Mouse (Mus musculus): ENCODE data around the gene Rab5b. TPM values are rescaled to one million over a fixed set of nuclear protein-coding genes. Genes with fewer than 3 reads are reported as not detected.
"Not testable (repeated sequence)": the region's sequence is repeated elsewhere in the genome, so short reads cannot be mapped to it uniquely, and the experiment has no call there.

The Rab5b gene
- total and polyA plus RNA-seq, 3 experiments: 69.5 to 127 (median 112) TPM

GRCm38 (mm10) chr10:128645111-128646011 is 50.7 kb downstream of the Rab5b start, which contains the start of gene Ikzf4:
Gene Ikzf4 (minus strand): TSS chr10:128645991.
- DNase-seq: peak; percentile 63

- no peak for DNase-seq
These were observed 53.3 kb downstream of the Rab5b start for GRCm38 (mm10) chr10:128642749-128643148.

- no peak for DNase-seq
These were observed 54.2 kb downstream of the Rab5b start for GRCm38 (mm10) chr10:128641871-128642270.

- DNase-seq: no peak
These were observed 55.2 kb downstream of the Rab5b start for GRCm38 (mm10) chr10:128640891-128641290.

- no peak for DNase-seq
These were observed 56.1 kb downstream of the Rab5b start for GRCm38 (mm10) chr10:128639999-128640398.

- DNase-seq: no peak
These were observed 59.1 kb downstream of the Rab5b start for GRCm38 (mm10) chr10:128637011-128637410.

GRCm38 (mm10) chr10:128636561-128636960 is 59.5 kb downstream of the Rab5b start:
- no peak for DNase-seq

- peak; percentile 12 for DNase-seq
These were observed 60.4 kb downstream of the Rab5b start for GRCm38 (mm10) chr10:128635697-128636096.

GRCm38 (mm10) chr10:128631571-128631970 is 64.5 kb downstream of the Rab5b start:
- DNase-seq: no peak

GRCm38 (mm10) chr10:128630306-128630705 is 65.8 kb downstream of the Rab5b start:
- DNase-seq: not testable (repeated sequence)

GRCm38 (mm10) chr10:128629746-128630145 is 66.3 kb downstream of the Rab5b start:
- DNase-seq: no peak

- no peak for DNase-seq
These were observed 68.4 kb downstream of the Rab5b start for GRCm38 (mm10) chr10:128627398-128628317.

Other genes starting within 250 kb of the Rab5b start
- 100 to 1,000 TPM; 120 to 128 TPM for gene Smarcc2, start 237.0 kb downstream of the Rab5b start, total RNA-seq (2021)
- gene Smarcc2, start 237.0 kb downstream of the Rab5b start, polyA plus RNA-seq (2012; rRNA removed): 129 and 130 TPM in 2 replicates
- 100 to 1,000 TPM; 786 to 985 TPM for gene Myl6, start 202.1 kb downstream of the Rab5b start, total RNA-seq (2021)
- 324 and 445 TPM in 2 replicates for gene Myl6, start 202.1 kb downstream of the Rab5b start, polyA plus RNA-seq (2012; rRNA removed)
- gene Myl6b, start 197.6 kb downstream of the Rab5b start, total RNA-seq (2021): 1 to 10 TPM; 6.2 to 8.3 TPM
- gene Myl6b, start 197.6 kb downstream of the Rab5b start, polyA plus RNA-seq (2012; rRNA removed): 5.1 and 5.7 TPM in 2 replicates
- 10 to 100 TPM; 26.1 to 32.6 TPM for gene Esyt1, start 170.4 kb downstream of the Rab5b start, total RNA-seq (2021)
- 52.8 and 59.6 TPM in 2 replicates for gene Esyt1, start 170.4 kb downstream of the Rab5b start, polyA plus RNA-seq (2012; rRNA removed)
- gene Zc3h10, start 148.5 kb downstream of the Rab5b start, total RNA-seq (2021): 10 to 100 TPM; 11.7 to 12.3 TPM
- gene Zc3h10, start 148.5 kb downstream of the Rab5b start, polyA plus RNA-seq (2012; rRNA removed): 16.0 and 16.3 TPM in 2 replicates
- gene Rpl41, start 147.0 kb downstream of the Rab5b start, total RNA-seq (2021): 1,000 to 10,000 TPM; 3,028 to 3,144 TPM
- 1,154 and 1,178 TPM in 2 replicates for gene Rpl41, start 147.0 kb downstream of the Rab5b start, polyA plus RNA-seq (2012; rRNA removed)
- 10 to 100 TPM; 79.7 to 88.2 TPM for gene Pa2g4, start 130.3 kb downstream of the Rab5b start, total RNA-seq (2021)
- 6.4 and 8.6 TPM in 2 replicates for gene Pa2g4, start 130.3 kb downstream of the Rab5b start, polyA plus RNA-seq (2012; rRNA removed)
- gene Erbb3, start 106.6 kb downstream of the Rab5b start, total RNA-seq (2021): 1 to 10 TPM; 2.3 to 3.8 TPM
- gene Erbb3, start 106.6 kb downstream of the Rab5b start, polyA plus RNA-seq (2012; rRNA removed): 1.1 and 1.3 TPM in 2 replicates
- 100 to 1,000 TPM; 715 to 972 TPM for gene Rps26, start 69.5 kb downstream of the Rab5b start, total RNA-seq (2021)
- 581 and 897 TPM in 2 replicates for gene Rps26, start 69.5 kb downstream of the Rab5b start, polyA plus RNA-seq (2012; rRNA removed)
- 1 to 10 TPM; 1.9 to 2.6 TPM for gene Ikzf4, start 50.3 kb downstream of the Rab5b start, total RNA-seq (2021)
- gene Ikzf4, start 50.3 kb downstream of the Rab5b start, polyA plus RNA-seq (2012; rRNA removed): 3.1 and 3.5 TPM in 2 replicates
- gene Suox, start 22.2 kb downstream of the Rab5b start, total RNA-seq (2021): 10 to 100 TPM; 29.2 to 32.7 TPM
- 10.2 and 10.8 TPM in 2 replicates for gene Suox, start 22.2 kb downstream of the Rab5b start, polyA plus RNA-seq (2012; rRNA removed)
- gene Pmel, start 7.9 kb upstream of the Rab5b start, total RNA-seq (2021): 1 to 10 TPM in 1 of 2 experiments, under 1 TPM in 1; 0.86 to 1.0 TPM
- gene Pmel, start 7.9 kb upstream of the Rab5b start, polyA plus RNA-seq (2012; rRNA removed): 0.30 and 0.76 TPM in 2 replicates
- 10 to 100 TPM; 12.6 to 16.2 TPM for gene Cdk2, start 8.8 kb upstream of the Rab5b start, total RNA-seq (2021)
- 10.5 and 10.7 TPM in 2 replicates for gene Cdk2, start 8.8 kb upstream of the Rab5b start, polyA plus RNA-seq (2012; rRNA removed)
- 10 to 100 TPM; 11.4 to 26.1 TPM for gene Dgka, start 48.6 kb upstream of the Rab5b start, total RNA-seq (2021)
- gene Dgka, start 48.6 kb upstream of the Rab5b start, polyA plus RNA-seq (2012; rRNA removed): 10.5 and 11.0 TPM in 2 replicates
- 10 to 100 TPM; 22.9 to 26.5 TPM for gene Pym1, start 51.6 kb upstream of the Rab5b start, total RNA-seq (2021)
- gene Pym1, start 51.6 kb upstream of the Rab5b start, polyA plus RNA-seq (2012; rRNA removed): 11.5 and 15.5 TPM in 2 replicates
- 10 to 100 TPM; 35.8 to 64.4 TPM for gene Mmp19, start 94.6 kb upstream of the Rab5b start, total RNA-seq (2021)
- gene Mmp19, start 94.6 kb upstream of the Rab5b start, polyA plus RNA-seq (2012; rRNA removed): 16.0 and 16.8 TPM in 2 replicates
- gene Dnajc14, start 107.8 kb upstream of the Rab5b start, total RNA-seq (2021): 10 to 100 TPM; 61.8 to 77.2 TPM
- 7.1 and 10.6 TPM in 2 replicates for gene Dnajc14, start 107.8 kb upstream of the Rab5b start, polyA plus RNA-seq (2012; rRNA removed)
- gene Tmem198b, start 108.1 kb upstream of the Rab5b start, total RNA-seq (2021): 1 to 10 TPM; 6.7 to 9.4 TPM
- 15.6 and 18.0 TPM in 2 replicates for gene Tmem198b, start 108.1 kb upstream of the Rab5b start, polyA plus RNA-seq (2012; rRNA removed)
- gene Sarnp, start 121.1 kb upstream of the Rab5b start, total RNA-seq (2021): 10 to 100 TPM; 52.7 to 55.8 TPM
- 1.3 and 1.5 TPM in 2 replicates for gene Sarnp, start 121.1 kb upstream of the Rab5b start, polyA plus RNA-seq (2012; rRNA removed)
- gene Ormdl2, start 125.4 kb upstream of the Rab5b start, total RNA-seq (2021): 10 to 100 TPM; 52.3 to 64.8 TPM
- gene Ormdl2, start 125.4 kb upstream of the Rab5b start, polyA plus RNA-seq (2012; rRNA removed): 29.4 and 36.8 TPM in 2 replicates
- 1 to 10 TPM; 1.8 to 2.3 TPM for gene Gdf11, start 195.5 kb upstream of the Rab5b start, total RNA-seq (2021)
- 0.55 and 0.99 TPM in 2 replicates for gene Gdf11, start 195.5 kb upstream of the Rab5b start, polyA plus RNA-seq (2012; rRNA removed)
- 100 to 1,000 TPM; 279 to 433 TPM for gene Cd63, start 204.7 kb upstream of the Rab5b start, total RNA-seq (2021)
- gene Cd63, start 204.7 kb upstream of the Rab5b start, polyA plus RNA-seq (2012; rRNA removed): 38.2 and 44.2 TPM in 2 replicates
- 10 to 100 TPM; 11.2 to 15.9 TPM for gene Rdh5, start 226.6 kb upstream of the Rab5b start, total RNA-seq (2021)
- gene Rdh5, start 226.6 kb upstream of the Rab5b start, polyA plus RNA-seq (2012; rRNA removed): 24.3 and 29.3 TPM in 2 replicates
- gene Bloc1s1, start 227.8 kb upstream of the Rab5b start, total RNA-seq (2021): 100 to 1,000 TPM; 174 to 223 TPM
- 99.2 and 115 TPM in 2 replicates for gene Bloc1s1, start 227.8 kb upstream of the Rab5b start, polyA plus RNA-seq (2012; rRNA removed)
- gene Itga7, start 237.6 kb upstream of the Rab5b start, total RNA-seq (2021): 10 to 100 TPM in 1 of 2 experiments, 1 to 10 TPM in 1; 8.4 to 25.6 TPM
- gene Itga7, start 237.6 kb upstream of the Rab5b start, polyA plus RNA-seq (2012; rRNA removed): 19.6 and 32.5 TPM in 2 replicates

Data from adrenal gland, adult 2 months (tissue).